Comparison of ENCODE assay signal across 27 mouse cellular contexts in genomic region chr8:45050451-45050850, GRCm38 (mm10). TPM values are rescaled to one million over a fixed set of nuclear protein-coding genes. Genes with fewer than 3 reads are reported as not detected.
"Had no signal": no experiment of that assay in that cellular context is flagged by ENCODE, and none has a peak within 500 bp of the region (broad histone marks: within the 10 kb centered on the region; RNA-seq: fewer than 3 reads in every experiment).

No protein-coding gene starts in this region.

- H3K9ac ChIP-seq: heart, embryonic 13.5 days; heart, embryonic 15.5 days; hindbrain, embryonic 12.5 days; hindbrain, embryonic 14.5 days; intestine, embryonic 15.5 days; limb, embryonic 12.5 days had no signal

- H3K9me3 ChIP-seq: heart, embryonic 13.5 days; heart, embryonic 15.5 days; hindbrain, embryonic 12.5 days; intestine, embryonic 15.5 days; limb, embryonic 10.5 days; limb, embryonic 12.5 days had no signal

- DNase-seq: gastrocnemius, adult 2 months; gastrocnemius, postnatal 10 days; gastrocnemius, postnatal 25 days; heart, adult 18-20 months; heart, postnatal 4 days; kidney, adult 18-20 months; kidney, adult 8-10 months; kidney, postnatal 10 days; kidney, postnatal 25 days; kidney, postnatal 4 days; liver had no signal

- H3K27me3 ChIP-seq: heart, embryonic 13.5 days; heart, embryonic 15.5 days; hindbrain, embryonic 12.5 days; intestine, embryonic 15.5 days; limb, embryonic 12.5 days had no signal

- H3K27ac ChIP-seq: gastrocnemius, adult 2 months; heart, embryonic 13.5 days; heart, embryonic 15.5 days; hindbrain, embryonic 10.5 days; hindbrain, embryonic 12.5 days; hindbrain, embryonic 14.5 days; intestine, embryonic 15.5 days; layer of hippocampus, adult 2 months; left cerebral cortex, adult 2 months; limb, embryonic 10.5 days; limb, embryonic 12.5 days had no signal

- H3K4me3 ChIP-seq: gastrocnemius, adult 2 months; heart, embryonic 13.5 days; heart, embryonic 15.5 days; hindbrain, embryonic 10.5 days; hindbrain, embryonic 12.5 days; intestine, embryonic 15.5 days; layer of hippocampus, adult 2 months; left cerebral cortex, adult 2 months; limb, embryonic 10.5 days; limb, embryonic 12.5 days had no signal

- H3K4me1 ChIP-seq: heart, embryonic 15.5 days; hindbrain, embryonic 10.5 days; hindbrain, embryonic 12.5 days; intestine, embryonic 15.5 days; limb, embryonic 10.5 days; limb, embryonic 12.5 days had no signal

RNA-seq across cellular contexts. Expression of gene Mtnr1a, which starts 18.5 kb away (rescaled TPM):
- polyA plus RNA-seq: heart, embryonic 11.5 days; heart, embryonic 15.5 days; heart, postnatal 0 days; inflammation-experienced regulatory T-cells, adult 6 months; kidney, embryonic 14.5 days; kidney, embryonic 16.5 days; limb, embryonic 12.5 days; liver, embryonic 11.5 days had no signal
